Mouse (Mus musculus): ENCODE data around the gene Nfkbib. TPM values are rescaled to one million over a fixed set of nuclear protein-coding genes. Genes with fewer than 3 reads are reported as not detected.

Nfkbib gene
- polyA plus RNA-seq, 1 experiment from 2014 or later = 40.2 TPM

GRCm38 (mm10) chr7:28808957-28809393 is 41.7 kb upstream of the Nfkbib start:
- WGBS = 1% methylated on average over 26 of the region's 32 CpGs
- Histone ChIP-seq H3K9ac (peak overlapping the region; percentile 90), H3K9me3 (no peaks in the 10 kb centered on the region), H3K4me3 (replicated peaks) (peak overlapping the region; percentile 72), H3K4me2 (replicated peaks) (peak overlapping the region; percentile 93), H3K27ac (peak overlapping the region; percentile 100), H3K36me3 (peaks cover 6% of the 10 kb centered on the region; the same call in 1 of the 2 replicates), H3K4me1 (replicated peaks) (peaks cover 26% of the 10 kb centered on the region), H3K27me3 (replicated peaks) (no peaks in the 10 kb centered on the region)
- peak; percentile 74 for ATAC-seq

GRCm38 (mm10) chr7:28808221-28808941 is 41.1 kb upstream of the Nfkbib start, which contains the start of gene Hnrnpl:
TSS of gene Hnrnpl (plus strand) at chr7:28808541.
- Histone ChIP-seq H3K27ac (peak within 1 kb of the TSS; percentile 100), H3K36me3 (no peaks in the 10 kb centered on the region), H3K4me1 (replicated peaks) (peaks cover 21% of the 10 kb centered on the region), H3K4me2 (replicated peaks) (peak within 1 kb of the TSS; percentile 93), H3K9ac (peak within 1 kb of the TSS; percentile 90), H3K9me3 (no peaks in the 10 kb centered on the region), H3K27me3 (replicated peaks) (no peaks in the 10 kb centered on the region), H3K4me3 (replicated peaks) (peak within 1 kb of the TSS; percentile 72)
- 2% methylated on average over 35 of the region's 35 CpGs for WGBS
- peak; percentile 9 for ATAC-seq

- Histone ChIP-seq H3K27me3 (replicated peaks) (no peaks in the 10 kb centered on the region), H3K9ac (peak overlapping the region; percentile 90), H3K4me2 (replicated peaks) (peak overlapping the region; percentile 93), H3K9me3 (no peaks in the 10 kb centered on the region), H3K36me3 (no peaks in the 10 kb centered on the region), H3K27ac (peak overlapping the region; percentile 100), H3K4me3 (replicated peaks) (peak overlapping the region; percentile 72), H3K4me1 (replicated peaks) (peaks cover 21% of the 10 kb centered on the region)
- WGBS = 43% methylated on average over 6 of the region's 8 CpGs
- no peak for ATAC-seq
Observed at GRCm38 (mm10) chr7:28807641-28808220, 40.4 kb upstream of the Nfkbib start.

GRCm38 (mm10) chr7:28806869-28807268 is 39.6 kb upstream of the Nfkbib start:
- peaks cover 24% of the 10 kb centered on the region for H3K4me1 ChIP-seq (replicated peaks)
- WGBS = 81% methylated on average over 4 of the region's 4 CpGs
- H3K27me3 ChIP-seq (replicated peaks) = no peaks in the 10 kb centered on the region
- no peak overlapping the region for H3K4me2 ChIP-seq (replicated peaks)
- ATAC-seq = no peak
- H3K36me3 ChIP-seq = no peaks in the 10 kb centered on the region
- H3K4me3 ChIP-seq (replicated peaks) = no peak overlapping the region
- no peak overlapping the region for H3K9ac ChIP-seq
- H3K27ac ChIP-seq = no peak overlapping the region
- no peaks in the 10 kb centered on the region for H3K9me3 ChIP-seq

GRCm38 (mm10) chr7:28803756-28804155 is 36.4 kb upstream of the Nfkbib start:
- H3K4me3 ChIP-seq (replicated peaks) = no peak overlapping the region
- H3K27ac ChIP-seq = peak overlapping the region; percentile 97
- H3K36me3 ChIP-seq = no peaks in the 10 kb centered on the region
- H3K9ac ChIP-seq = peak overlapping the region; percentile 23; the same call in 1 of the 2 replicates
- peak overlapping the region; percentile 35 for H3K4me2 ChIP-seq (replicated peaks)
- ATAC-seq = peak; percentile 31
- WGBS = 21% methylated on average over 4 of the region's 4 CpGs
- no peaks in the 10 kb centered on the region for H3K27me3 ChIP-seq (replicated peaks)
- H3K4me1 ChIP-seq (replicated peaks) = peaks cover 28% of the 10 kb centered on the region
- H3K9me3 ChIP-seq = no peaks in the 10 kb centered on the region

- Histone ChIP-seq H3K27ac (peak overlapping the region; percentile 97), H3K9me3 (no peaks in the 10 kb centered on the region), H3K4me2 (replicated peaks) (peak overlapping the region; percentile 35), H3K27me3 (replicated peaks) (no peaks in the 10 kb centered on the region), H3K4me3 (replicated peaks) (no peak overlapping the region), H3K36me3 (no peaks in the 10 kb centered on the region), H3K4me1 (replicated peaks) (peaks cover 25% of the 10 kb centered on the region), H3K9ac (peak overlapping the region; percentile 23; the same call in 1 of the 2 replicates)
- WGBS = 12% methylated on average over 10 of the region's 10 CpGs
- ATAC-seq = peak; percentile 82
Observed at GRCm38 (mm10) chr7:28802846-28803588, 35.7 kb upstream of the Nfkbib start.

GRCm38 (mm10) chr7:28801901-28802670 is 34.8 kb upstream of the Nfkbib start:
- H3K4me1 ChIP-seq (replicated peaks) = peaks cover 19% of the 10 kb centered on the region
- 9% methylated on average over 10 of the region's 10 CpGs for WGBS
- no peaks in the 10 kb centered on the region for H3K36me3 ChIP-seq
- H3K27ac ChIP-seq = peak overlapping the region; percentile 97
- peak; percentile 77 for ATAC-seq
- H3K4me3 ChIP-seq (replicated peaks) = no peak overlapping the region
- 0 out of 2 replicates have a peak overlapping the region, but pooled peaks have one; percentile 6 for H3K9ac ChIP-seq
- H3K4me2 ChIP-seq (replicated peaks) = peak overlapping the region; percentile 35
- no peaks in the 10 kb centered on the region for H3K9me3 ChIP-seq
- no peaks in the 10 kb centered on the region for H3K27me3 ChIP-seq (replicated peaks)

- H3K4me3 ChIP-seq (replicated peaks) = no peak overlapping the region
- ATAC-seq = no peak
- H3K4me1 ChIP-seq (replicated peaks) = peaks cover 26% of the 10 kb centered on the region
- no peaks in the 10 kb centered on the region for H3K9me3 ChIP-seq
- WGBS = 43% methylated on average over 3 of the region's 3 CpGs
- H3K36me3 ChIP-seq = no peaks in the 10 kb centered on the region
- H3K27ac ChIP-seq = peak overlapping the region; percentile 97
- no peak overlapping the region for H3K9ac ChIP-seq
- peak overlapping the region; percentile 35; the same call in 1 of the 2 replicates for H3K4me2 ChIP-seq (replicated peaks)
- H3K27me3 ChIP-seq (replicated peaks) = no peaks in the 10 kb centered on the region
Observed at GRCm38 (mm10) chr7:28801451-28801850, 34.1 kb upstream of the Nfkbib start.

- Histone ChIP-seq H3K27ac (no peak overlapping the region), H3K4me1 (replicated peaks) (peaks cover 31% of the 10 kb centered on the region), H3K27me3 (replicated peaks) (no peaks in the 10 kb centered on the region), H3K36me3 (no peaks in the 10 kb centered on the region), H3K4me3 (replicated peaks) (no peak overlapping the region), H3K9me3 (no peaks in the 10 kb centered on the region), H3K4me2 (replicated peaks) (no peak overlapping the region), H3K9ac (no peak overlapping the region)
- 92% methylated on average over 9 of the region's 9 CpGs for WGBS
- no peak for ATAC-seq
Observed at GRCm38 (mm10) chr7:28799994-28800393, 32.7 kb upstream of the Nfkbib start.

GRCm38 (mm10) chr7:28796562-28796975 is 29.3 kb upstream of the Nfkbib start:
- ATAC-seq = peak; percentile 81
- Histone ChIP-seq H3K9me3 (no peaks in the 10 kb centered on the region), H3K4me1 (replicated peaks) (peaks cover 18% of the 10 kb centered on the region), H3K4me3 (replicated peaks) (0 out of 2 replicates have a peak overlapping the region, but pooled peaks have one; percentile 2), H3K27me3 (replicated peaks) (no peaks in the 10 kb centered on the region), H3K27ac (peak overlapping the region; percentile 6; the same call in 1 of the 2 replicates), H3K9ac (peak overlapping the region; percentile 11; the same call in 1 of the 2 replicates), H3K36me3 (no peaks in the 10 kb centered on the region), H3K4me2 (replicated peaks) (peak overlapping the region; percentile 48)
- 17% methylated on average over 32 of the region's 32 CpGs for WGBS

GRCm38 (mm10) chr7:28795832-28796231 is 28.5 kb upstream of the Nfkbib start:
- H3K9ac ChIP-seq = no peak overlapping the region
- H3K27me3 ChIP-seq (replicated peaks) = no peaks in the 10 kb centered on the region
- ATAC-seq = no peak
- no peaks in the 10 kb centered on the region for H3K36me3 ChIP-seq
- no peaks in the 10 kb centered on the region for H3K9me3 ChIP-seq
- H3K27ac ChIP-seq = peak overlapping the region; percentile 2; the same call in 1 of the 2 replicates
- 67% methylated on average over 15 of the region's 15 CpGs for WGBS
- H3K4me1 ChIP-seq (replicated peaks) = peaks cover 21% of the 10 kb centered on the region
- no peak overlapping the region for H3K4me3 ChIP-seq (replicated peaks)
- H3K4me2 ChIP-seq (replicated peaks) = peak overlapping the region; percentile 48; the same call in 1 of the 2 replicates

Measured in intestine, embryonic 15.5 days (tissue).